Mouse (Mus musculus) T-helper 17 cell (primary cell): ENCODE data around the gene Tcerg1l.

Experiments
- in situ Hi-C, 2 experiments: fragments of 300-600 bp; cut with MboI, MseI; formaldehyde crosslinking; loops; 1 replicate in 1 of 2; 2 replicates in 1 of 2; pipeline ENCODE4 v1.15.1; 2025; ENCODE audit warnings: high pct_unique_total_duplicates in 2 of 2

Gene Tcerg1l

GRCm38 (mm10) chr7:138397485-138398181, at the start of gene Tcerg1l:
Tcerg1l (minus strand) TSS chr7:138397730.
- in situ Hi-C loops = no loop called here

GRCm38 (mm10) chr7:138442096-138442495, 44.6 kb upstream of the Tcerg1l start:
- in situ Hi-C loops = no loop called here

- in situ Hi-C loops = no loop called here
Observed at GRCm38 (mm10) chr7:138432541-138432940, 35.0 kb upstream of the Tcerg1l start.

GRCm38 (mm10) chr7:138431456-138431855, 33.9 kb upstream of the Tcerg1l start:
- in situ Hi-C loops = no loop called here

- in situ Hi-C loops = no loop called here
Observed at GRCm38 (mm10) chr7:138429916-138430315, 32.4 kb upstream of the Tcerg1l start.

- in situ Hi-C loops = no loop called here
Observed at GRCm38 (mm10) chr7:138428826-138429225, 31.3 kb upstream of the Tcerg1l start.

- in situ Hi-C loops = no loop called here
Observed at GRCm38 (mm10) chr7:138427441-138427840, 29.9 kb upstream of the Tcerg1l start.

GRCm38 (mm10) chr7:138413496-138413895, 16.0 kb upstream of the Tcerg1l start:
- in situ Hi-C loops = loop anchor here in 1 of 2 experiments (25.0 kb wide), 1 partner anchor 1099 kb away; no protein-coding TSS in a partner anchor

GRCm38 (mm10) chr7:138401641-138402040, 4.1 kb upstream of the Tcerg1l start:
- in situ Hi-C loops = loop anchor here in 1 of 2 experiments (25.0 kb wide), 1 partner anchor 1111 kb away; no protein-coding TSS in a partner anchor

GRCm38 (mm10) chr7:138400506-138401272, 3.2 kb upstream of the Tcerg1l start:
- in situ Hi-C loops = loop anchor here in 1 of 2 experiments (25.0 kb wide), 1 partner anchor 1112 kb away; no protein-coding TSS in a partner anchor

GRCm38 (mm10) chr7:138398182-138398793, 758 bp upstream of the Tcerg1l start:
- in situ Hi-C loops = no loop called here

- in situ Hi-C loops = no loop called here
Observed at GRCm38 (mm10) chr7:138396863-138397484, 556 bp downstream of the Tcerg1l start.

GRCm38 (mm10) chr7:138396109-138396862, 1.2 kb downstream of the Tcerg1l start:
- in situ Hi-C loops = no loop called here

- in situ Hi-C loops = no loop called here
Observed at GRCm38 (mm10) chr7:138389941-138390340, 7.6 kb downstream of the Tcerg1l start.

GRCm38 (mm10) chr7:138389071-138389470, 8.5 kb downstream of the Tcerg1l start:
- in situ Hi-C loops = no loop called here

- in situ Hi-C loops = no loop called here
Observed at GRCm38 (mm10) chr7:138379221-138379620, 18.3 kb downstream of the Tcerg1l start.

GRCm38 (mm10) chr7:138378546-138378945, 19.0 kb downstream of the Tcerg1l start:
- in situ Hi-C loops = no loop called here

- in situ Hi-C loops = no loop called here
Observed at GRCm38 (mm10) chr7:138375573-138375972, 22.0 kb downstream of the Tcerg1l start.

- in situ Hi-C loops = no loop called here
Observed at GRCm38 (mm10) chr7:138374376-138374775, 23.2 kb downstream of the Tcerg1l start.

GRCm38 (mm10) chr7:138373530-138373929, 24.0 kb downstream of the Tcerg1l start:
- in situ Hi-C loops = no loop called here

- in situ Hi-C loops = no loop called here
Observed at GRCm38 (mm10) chr7:138367570-138367969, 30.0 kb downstream of the Tcerg1l start.
